Mouse (Mus musculus): ENCODE measurements around the gene Osbpl9. TPM values are rescaled to one million over a fixed set of nuclear protein-coding genes. Genes with fewer than 3 reads are reported as not detected.

The Osbpl9 gene
- polyA plus RNA-seq, 1 experiment from 2014 or later, result 45.0 TPM

DNA sequence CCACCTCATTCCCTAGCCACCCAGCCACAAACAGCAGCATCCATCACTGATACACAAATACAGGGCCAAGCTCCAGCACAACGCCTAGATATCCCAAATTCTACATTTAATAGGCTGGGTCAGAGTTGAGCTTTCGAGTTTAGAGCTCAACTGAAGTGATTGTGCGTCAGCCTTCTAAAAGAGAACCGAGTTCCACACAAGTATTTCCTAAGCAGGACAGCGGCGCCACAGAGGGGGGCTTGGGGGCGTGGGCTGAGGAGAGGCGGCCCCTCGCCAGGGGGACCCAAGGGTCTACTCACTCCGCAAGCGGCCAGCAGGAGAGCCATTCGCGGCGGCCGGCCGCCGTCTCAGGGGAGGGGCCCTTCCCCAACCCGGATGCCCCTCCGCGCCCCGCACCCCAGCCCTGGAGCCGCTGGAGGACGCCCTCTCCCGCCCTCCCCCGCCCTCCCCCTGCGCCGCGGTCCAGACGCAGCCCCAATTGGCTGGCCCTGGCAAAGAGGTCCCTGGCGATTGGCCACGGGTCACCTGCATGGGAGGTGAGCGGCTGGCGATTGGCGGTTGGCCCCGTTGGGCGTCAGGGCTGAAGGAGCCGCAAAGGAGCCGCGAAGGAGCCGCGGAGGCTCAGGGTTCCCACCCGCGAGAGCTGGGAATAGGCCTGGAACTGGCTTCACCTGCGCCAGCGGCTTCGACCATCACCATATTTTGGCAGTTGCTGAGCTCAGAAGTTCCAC, 84.3 kb downstream of the Osbpl9 start:
- H3K27me3 ChIP-seq (ENCODE audit: control insufficient read depth, insufficient read depth, low read length), result no peaks in the 10 kb centered on the region
- H3K36me3 ChIP-seq (ENCODE audit: control insufficient read depth, insufficient read depth, low read length), result no peaks in the 10 kb centered on the region
- peak overlapping the region; percentile 60 for H3K4me3 ChIP-seq (ENCODE audit: low read depth, low read length)
- under 1% methylated on average over 35 of the region's 46 CpGs for WGBS
- H3K9ac ChIP-seq (ENCODE audit: low read length), result peak overlapping the region; percentile 71
- H3K27ac ChIP-seq (replicated peaks), result peak overlapping the region; percentile 91
- ATAC-seq (ENCODE audit: low FRiP score, low TSS enrichment), result peak; percentile 99
- TF ChIP-seq EP300 (optimal IDR thresholded peaks at IDR 0.05) (no peak), CTCF (IDR thresholded peaks at IDR 0.05; ENCODE audit: low read depth) (peak; percentile 23; the same call in 1 of the 2 replicates)
- no peaks in the 10 kb centered on the region for H3K9me3 ChIP-seq (ENCODE audit: control insufficient read depth, low read length)
- H3K4me2 ChIP-seq (replicated peaks; ENCODE audit: low read depth), result peak overlapping the region; percentile 66
- peaks cover 5% of the 10 kb centered on the region for H3K4me1 ChIP-seq (replicated peaks; ENCODE audit: control insufficient read depth, insufficient read depth)
- peak; percentile 98 for DNase-seq (ENCODE audit: low spot score)

DNA sequence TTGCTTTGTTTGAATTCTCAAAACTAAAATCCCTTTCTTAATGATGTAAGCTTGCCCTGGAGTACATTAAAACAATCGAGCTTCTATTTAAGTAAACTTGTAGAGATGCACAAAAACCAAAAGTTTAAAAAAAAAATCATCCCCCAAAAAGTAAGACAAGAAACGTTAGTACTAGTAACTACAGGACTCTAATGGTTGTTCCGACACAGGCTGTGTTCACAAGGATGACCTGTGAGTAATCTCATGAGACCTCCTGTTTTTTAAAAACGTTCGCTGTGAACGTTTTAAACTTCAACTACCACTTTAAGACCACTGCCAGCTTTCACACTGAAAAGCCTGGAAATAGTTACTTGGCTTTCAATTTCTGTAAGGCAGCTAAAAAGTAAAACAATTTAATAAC, 85.1 kb downstream of the Osbpl9 start:
- Histone ChIP-seq H3K4me1 (replicated peaks; ENCODE audit: control insufficient read depth, insufficient read depth) (peaks cover 5% of the 10 kb centered on the region), H3K36me3 (ENCODE audit: control insufficient read depth, insufficient read depth, low read length) (no peaks in the 10 kb centered on the region), H3K4me2 (replicated peaks; ENCODE audit: low read depth) (peak overlapping the region; percentile 66), H3K4me3 (ENCODE audit: low read depth, low read length) (peak overlapping the region; percentile 60), H3K9me3 (ENCODE audit: control insufficient read depth, low read length) (no peaks in the 10 kb centered on the region), H3K9ac (ENCODE audit: low read length) (no peak overlapping the region), H3K27me3 (ENCODE audit: control insufficient read depth, insufficient read depth, low read length) (no peaks in the 10 kb centered on the region), H3K27ac (replicated peaks) (no peak overlapping the region)
- no peak for DNase-seq (ENCODE audit: low spot score)
- TF ChIP-seq EP300 (optimal IDR thresholded peaks at IDR 0.05), result no peak
- TF ChIP-seq CTCF (IDR thresholded peaks at IDR 0.05; ENCODE audit: low read depth), result no peak
- 10% methylated on average over 6 of the region's 6 CpGs for WGBS
- no peak for ATAC-seq (ENCODE audit: low FRiP score, low TSS enrichment)

DNA sequence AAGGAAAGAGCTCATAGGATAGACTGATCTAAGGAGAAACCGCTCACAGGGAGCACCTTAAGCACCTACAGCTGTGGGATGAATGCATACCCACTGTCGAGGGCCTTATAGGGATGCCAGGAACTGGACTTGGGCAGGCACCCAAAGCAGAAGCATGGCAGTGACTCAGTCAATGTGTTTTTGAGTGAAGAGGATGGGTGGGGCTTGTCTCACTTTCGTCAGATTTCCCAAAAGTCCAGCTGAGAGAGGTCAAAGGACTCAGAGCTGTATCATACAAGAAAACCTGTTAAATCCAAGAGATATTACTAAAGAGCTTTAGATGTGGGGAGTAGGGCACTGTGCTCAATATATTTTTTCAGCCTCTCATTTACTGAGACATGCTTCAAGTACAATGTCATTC, 85.6 kb downstream of the Osbpl9 start:
- DNase-seq (ENCODE audit: low spot score) (peak; percentile 25), ATAC-seq (ENCODE audit: low FRiP score, low TSS enrichment) (no peak)
- no peak overlapping the region for H3K9ac ChIP-seq (ENCODE audit: low read length)
- peaks cover 5% of the 10 kb centered on the region for H3K4me1 ChIP-seq (replicated peaks; ENCODE audit: control insufficient read depth, insufficient read depth)
- H3K27me3 ChIP-seq (ENCODE audit: control insufficient read depth, insufficient read depth, low read length), result no peaks in the 10 kb centered on the region
- no peaks in the 10 kb centered on the region for H3K9me3 ChIP-seq (ENCODE audit: control insufficient read depth, low read length)
- no peaks in the 10 kb centered on the region for H3K36me3 ChIP-seq (ENCODE audit: control insufficient read depth, insufficient read depth, low read length)
- 37% methylated on average over 3 of the region's 3 CpGs for WGBS
- H3K4me2 ChIP-seq (replicated peaks; ENCODE audit: low read depth), result peak overlapping the region; percentile 66; the same call in 1 of the 2 replicates
- H3K27ac ChIP-seq (replicated peaks), result no peak overlapping the region
- H3K4me3 ChIP-seq (ENCODE audit: low read depth, low read length), result peak overlapping the region; percentile 60; the same call in 1 of the 2 replicates
- TF ChIP-seq CTCF (IDR thresholded peaks at IDR 0.05; ENCODE audit: low read depth) (no peak), EP300 (optimal IDR thresholded peaks at IDR 0.05) (no peak)

DNA sequence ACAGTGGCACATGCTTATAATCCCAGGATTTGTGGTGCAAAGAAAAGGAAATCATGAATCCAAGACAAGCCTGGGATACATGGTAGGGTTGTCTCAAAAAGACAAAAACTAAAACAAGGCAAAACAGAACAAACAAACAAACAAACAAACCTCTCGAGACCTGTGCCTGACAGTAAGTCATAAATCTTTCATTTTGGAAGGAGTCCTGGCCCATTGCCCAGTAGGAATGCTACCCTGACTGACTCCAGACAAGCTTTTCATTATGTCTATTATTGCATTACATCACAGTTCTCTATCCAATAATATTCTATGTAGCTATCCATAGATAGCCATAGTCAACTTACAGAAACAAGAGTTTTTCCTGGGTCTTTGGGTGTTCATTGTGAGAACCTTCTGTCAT, 86.3 kb downstream of the Osbpl9 start:
- Histone ChIP-seq H3K4me2 (replicated peaks; ENCODE audit: low read depth) (no peak overlapping the region), H3K9me3 (ENCODE audit: control insufficient read depth, low read length) (no peaks in the 10 kb centered on the region), H3K4me3 (ENCODE audit: low read depth, low read length) (no peak overlapping the region), H3K27me3 (ENCODE audit: control insufficient read depth, insufficient read depth, low read length) (no peaks in the 10 kb centered on the region), H3K9ac (ENCODE audit: low read length) (no peak overlapping the region), H3K4me1 (replicated peaks; ENCODE audit: control insufficient read depth, insufficient read depth) (peaks cover 5% of the 10 kb centered on the region), H3K27ac (replicated peaks) (no peak overlapping the region), H3K36me3 (ENCODE audit: control insufficient read depth, insufficient read depth, low read length) (no peaks in the 10 kb centered on the region)
- TF ChIP-seq EP300 (optimal IDR thresholded peaks at IDR 0.05) (no peak), CTCF (IDR thresholded peaks at IDR 0.05; ENCODE audit: low read depth) (no peak)
- ATAC-seq (ENCODE audit: low FRiP score, low TSS enrichment) (no peak), DNase-seq (ENCODE audit: low spot score) (no peak)
- 28% methylated on average over 1 of the region's 1 CpGs for WGBS

- no peaks in the 10 kb centered on the region for H3K36me3 ChIP-seq (ENCODE audit: control insufficient read depth, insufficient read depth, low read length)
- H3K27me3 ChIP-seq (ENCODE audit: control insufficient read depth, insufficient read depth, low read length), result no peaks in the 10 kb centered on the region
- no peak overlapping the region for H3K9ac ChIP-seq (ENCODE audit: low read length)
- no peak overlapping the region for H3K4me3 ChIP-seq (ENCODE audit: low read depth, low read length)
- peaks cover 5% of the 10 kb centered on the region for H3K4me1 ChIP-seq (replicated peaks; ENCODE audit: control insufficient read depth, insufficient read depth)
- H3K9me3 ChIP-seq (ENCODE audit: control insufficient read depth, low read length), result no peaks in the 10 kb centered on the region
- ATAC-seq (ENCODE audit: low FRiP score, low TSS enrichment) (no peak), DNase-seq (ENCODE audit: low spot score) (no peak)
- H3K4me2 ChIP-seq (replicated peaks; ENCODE audit: low read depth), result no peak overlapping the region
- whole genome bisulfite sequencing, result 76% methylated on average over 1 of the region's 1 CpGs
- no peak overlapping the region for H3K27ac ChIP-seq (replicated peaks)
- TF ChIP-seq CTCF (IDR thresholded peaks at IDR 0.05; ENCODE audit: low read depth) (no peak), EP300 (optimal IDR thresholded peaks at IDR 0.05) (no peak)
Observed at GRCm38 (mm10) chr4:109114308-109114707, 87.8 kb downstream of the Osbpl9 start.

DNA sequence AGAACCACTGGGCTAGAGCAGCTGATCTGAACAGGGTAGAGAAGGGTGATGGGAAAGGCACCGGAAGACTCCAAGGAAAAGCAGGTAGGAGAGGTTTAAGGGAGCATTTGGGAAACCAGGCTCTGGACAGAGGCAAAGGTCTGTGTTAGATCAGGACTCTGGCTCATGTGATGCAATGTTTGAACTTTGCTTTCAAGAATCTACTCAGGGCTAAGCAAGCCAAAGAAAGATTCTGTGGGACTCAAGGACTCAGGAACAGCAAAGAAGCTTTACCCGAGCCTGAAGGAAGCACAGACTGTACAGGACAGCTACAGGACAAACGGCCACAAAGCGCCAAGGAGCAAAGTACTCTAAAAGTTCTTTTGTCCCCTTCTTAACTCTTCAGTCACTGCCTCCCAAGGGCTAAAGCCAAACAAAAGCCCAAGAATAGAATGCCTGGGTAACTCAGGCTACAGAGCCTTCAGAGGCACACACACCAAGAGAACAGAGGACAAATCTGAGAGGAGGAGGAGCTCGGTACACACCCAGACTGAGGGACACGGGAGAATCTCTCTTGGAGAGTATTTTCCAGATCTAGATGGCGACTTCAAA, 89.1 kb downstream of the Osbpl9 start:
- no peaks in the 10 kb centered on the region for H3K36me3 ChIP-seq (ENCODE audit: control insufficient read depth, insufficient read depth, low read length)
- no peak for TF ChIP-seq EP300 (optimal IDR thresholded peaks at IDR 0.05)
- TF ChIP-seq CTCF (IDR thresholded peaks at IDR 0.05; ENCODE audit: low read depth), result no peak
- H3K27me3 ChIP-seq (ENCODE audit: control insufficient read depth, insufficient read depth, low read length), result no peaks in the 10 kb centered on the region
- no peak overlapping the region for H3K9ac ChIP-seq (ENCODE audit: low read length)
- no peak overlapping the region for H3K4me3 ChIP-seq (ENCODE audit: low read depth, low read length)
- peak overlapping the region; percentile 20; the same call in 1 of the 2 replicates for H3K27ac ChIP-seq (replicated peaks)
- DNase-seq (ENCODE audit: low spot score) (no peak), ATAC-seq (ENCODE audit: low FRiP score, low TSS enrichment) (0 out of 2 replicates have a peak, but pooled peaks have one; percentile 33)
- WGBS, result 51% methylated on average over 7 of the region's 7 CpGs
- H3K4me2 ChIP-seq (replicated peaks; ENCODE audit: low read depth), result no peak overlapping the region
- H3K9me3 ChIP-seq (ENCODE audit: control insufficient read depth, low read length), result no peaks in the 10 kb centered on the region
- H3K4me1 ChIP-seq (replicated peaks; ENCODE audit: control insufficient read depth, insufficient read depth), result peaks cover 3% of the 10 kb centered on the region; the same call in 1 of the 2 replicates

Data from stomach, postnatal 0 days (tissue).